Mouse (Mus musculus) MEL (cell line): ENCODE measurements around the gene Ldlrad2. TPM values are rescaled to one million over a fixed set of nuclear protein-coding genes. Genes with fewer than 3 reads are reported as not detected.

Source experiments
- DNase-seq: peaks from one replicate; pipeline ENCODE4 v3.0.0; 2011; ENCODE audit warnings: low read depth, low spot score
- H3K27ac ChIP-seq: 2 replicates; pipeline ENCODE4 v1.5.1; 2012; ENCODE audit warnings: low read depth, mild to moderate bottlenecking, control low read depth, low read length, moderate library complexity; ENCODE audit not compliant: control insufficient read depth
- H3K27me3 ChIP-seq, 2 experiments: fragments of 150-350 bp in 1 of 2; sonication (generic) in 1 of 2; 2 replicates each; pipeline ENCODE4 v1.6.1; 2012; ENCODE audit warnings: low read length in 2 of 2, mild to moderate bottlenecking in 2 of 2, improper control_type of control experiment in 1 of 2, moderate library complexity in 1 of 2; ENCODE audit not compliant: insufficient read depth in 2 of 2, control insufficient read depth in 1 of 2
- H3K36me3 ChIP-seq, 2 experiments: 2 replicates each; pipeline ENCODE4 v1.6.1; 2012 to 2014; ENCODE audit warnings: low read length in 2 of 2, improper control_type of control experiment in 1 of 2, inconsistent platforms in 1 of 2, mild to moderate bottlenecking in 1 of 2; ENCODE audit not compliant: insufficient read depth in 2 of 2, control insufficient read depth in 1 of 2
- H3K4me1 ChIP-seq, 2 experiments: fragments of 150-350 bp in 1 of 2; sonication (generic) in 1 of 2; 2 replicates each; pipeline ENCODE4 v1.6.1; 2012; ENCODE audit warnings: low read length in 2 of 2, improper control_type of control experiment in 1 of 2, mild to moderate bottlenecking in 1 of 2; ENCODE audit not compliant: insufficient read depth in 2 of 2, control insufficient read depth in 1 of 2
- H3K4me3 ChIP-seq, 2 experiments: fragments of 150-350 bp in 1 of 2; sonication (generic) in 1 of 2; 2 replicates each; pipeline ENCODE4 v1.5.1; 2012; ENCODE audit warnings: low read depth in 2 of 2, low read length in 2 of 2, mild to moderate bottlenecking in 2 of 2, moderate library complexity in 2 of 2, control low read depth in 1 of 2, improper control_type of control experiment in 1 of 2; ENCODE audit not compliant: control insufficient read depth in 1 of 2, insufficient read depth in 1 of 2
- H3K79me2 ChIP-seq: 2 replicates; pipeline ENCODE4 v1.6.1; 2012; ENCODE audit warnings: mild to moderate bottlenecking, low read length, moderate library complexity; ENCODE audit not compliant: control insufficient read depth, poor library complexity, insufficient read depth
- H3K9ac ChIP-seq: 2 replicates; pipeline ENCODE4 v1.6.1; 2012; ENCODE audit warnings: low read depth, mild to moderate bottlenecking, control low read depth, low read length, moderate library complexity; ENCODE audit not compliant: control insufficient read depth, poor library complexity, severe bottlenecking
- H3K9me3 ChIP-seq: fragments of 150-350 bp; sonication (generic); replicated peaks from 2 replicates; pipeline ENCODE4 v1.6.1; 2012; ENCODE audit warnings: mild to moderate bottlenecking, low read length, improper control_type of control experiment, moderate library complexity; ENCODE audit not compliant: insufficient read depth
- BHLHE40 ChIP-seq: IDR thresholded peaks from 2 replicates; pipeline ENCODE4 v1.6.1; 2012; ENCODE audit warnings: low read depth, mild to moderate bottlenecking, inconsistent platforms, low read length, improper control_type of control experiment, borderline replicate concordance
- CHD2 ChIP-seq: IDR thresholded peaks from 2 replicates; pipeline ENCODE4 v1.6.1; 2011; ENCODE audit warnings: low read length, improper control_type of control experiment
- CTCF ChIP-seq, 3 experiments: IDR thresholded peaks in 2 of 3; conservative IDR thresholded peaks in 1 of 3; 2 replicates each; pipeline ENCODE4 v1.5.1; 2011 to 2012; ENCODE audit warnings: low read length in 3 of 3, low read depth in 2 of 3, mild to moderate bottlenecking in 2 of 3, improper control_type of control experiment in 1 of 3, inconsistent platforms in 1 of 3, mixed read lengths in 1 of 3, moderate library complexity in 1 of 3; ENCODE audit not compliant: control insufficient read depth in 1 of 3, insufficient read depth in 1 of 3, poor library complexity in 1 of 3, severe bottlenecking in 1 of 3
- EP300 ChIP-seq, 2 experiments: IDR thresholded peaks; 2 replicates each; pipeline ENCODE4 v1.6.1; 2011; ENCODE audit warnings: improper control_type of control experiment in 2 of 2, low read length in 2 of 2, low read depth in 1 of 2, mild to moderate bottlenecking in 1 of 2
- ETS1 ChIP-seq: IDR thresholded peaks from 2 replicates; pipeline ENCODE4 v1.6.1; 2012; ENCODE audit warnings: low read depth, mild to moderate bottlenecking, inconsistent platforms, low read length, improper control_type of control experiment, moderate library complexity
- GABPA ChIP-seq: IDR thresholded peaks from 2 replicates; pipeline ENCODE4 v1.6.1; 2012; ENCODE audit warnings: low read depth, mild to moderate bottlenecking, inconsistent platforms, low read length, improper control_type of control experiment, moderate library complexity
- GATA1 ChIP-seq: IDR thresholded peaks from 2 replicates; pipeline ENCODE4 v1.6.1; 2011; ENCODE audit warnings: low read depth, low read length, improper control_type of control experiment
- MAFK ChIP-seq: IDR thresholded peaks from 2 replicates; pipeline ENCODE4 v1.6.1; 2011; ENCODE audit warnings: low read depth, mild to moderate bottlenecking, low read length, improper control_type of control experiment, borderline replicate concordance
- MEF2A ChIP-seq: IDR thresholded peaks from 2 replicates; pipeline ENCODE4 v1.6.1; 2014; ENCODE audit warnings: low read depth, mild to moderate bottlenecking, inconsistent platforms, low read length, improper control_type of control experiment; ENCODE audit not compliant: poor library complexity, insufficient replicate concordance, severe bottlenecking; ENCODE audit errors: extremely low read depth
- MYB ChIP-seq: IDR thresholded peaks from 2 replicates; pipeline ENCODE4 v1.6.1; 2011; ENCODE audit warnings: mild to moderate bottlenecking, low read depth, low read length, improper control_type of control experiment
- POLR2A ChIP-seq, 2 experiments: IDR thresholded peaks; 2 replicates each; pipeline ENCODE4 v1.6.1; 2011 to 2012; ENCODE audit warnings: low read length in 2 of 2, mild to moderate bottlenecking in 2 of 2, control low read depth in 1 of 2, improper control_type of control experiment in 1 of 2, low read depth in 1 of 2, moderate library complexity in 1 of 2; ENCODE audit not compliant: control insufficient read depth in 1 of 2, insufficient read depth in 1 of 2, poor library complexity in 1 of 2
- POLR2AphosphoS5 ChIP-seq: IDR thresholded peaks from 2 replicates; pipeline ENCODE4 v1.6.1; 2012; ENCODE audit warnings: low read depth, borderline replicate concordance, mild to moderate bottlenecking, inconsistent platforms, low read length, moderate library complexity, mixed read lengths
- RAD21 ChIP-seq: IDR thresholded peaks from 2 replicates; pipeline ENCODE4 v1.6.1; 2011; ENCODE audit warnings: mild to moderate bottlenecking, low read depth, low read length, improper control_type of control experiment
- RCOR1 ChIP-seq: IDR thresholded peaks from 2 replicates; pipeline ENCODE4 v1.6.1; 2012; ENCODE audit warnings: low read depth, mild to moderate bottlenecking, inconsistent platforms, low read length, improper control_type of control experiment
- SMC3 ChIP-seq: IDR thresholded peaks from 2 replicates; pipeline ENCODE4 v1.6.1; 2011; ENCODE audit warnings: low read depth, low read length, improper control_type of control experiment
- TAL1 ChIP-seq: IDR thresholded peaks from 2 replicates; pipeline ENCODE4 v1.6.1; 2012; ENCODE audit warnings: mild to moderate bottlenecking, inconsistent platforms, low read length, moderate library complexity, mixed read lengths
- TBP ChIP-seq: IDR thresholded peaks from 2 replicates; pipeline ENCODE4 v1.8.0; 2011; ENCODE audit warnings: low read depth, low read length, improper control_type of control experiment
- TCF12 ChIP-seq: IDR thresholded peaks from 2 replicates; pipeline ENCODE4 v1.6.1; 2014; ENCODE audit warnings: low read depth, mild to moderate bottlenecking, inconsistent platforms, low read length, improper control_type of control experiment, moderate library complexity
- UBTF ChIP-seq: IDR thresholded peaks from 2 replicates; pipeline ENCODE4 v1.6.1; 2012; ENCODE audit warnings: low read depth, mild to moderate bottlenecking, inconsistent platforms, low read length, improper control_type of control experiment, moderate library complexity, borderline replicate concordance; ENCODE audit not compliant: insufficient read depth
- ZNF384 ChIP-seq: IDR thresholded peaks from 2 replicates; pipeline ENCODE4 v1.6.1; 2012; ENCODE audit warnings: low read depth, mild to moderate bottlenecking, inconsistent platforms, low read length, improper control_type of control experiment
- polyA plus RNA-seq, 2 experiments: library from polyadenylated mRNA; stranded (reverse) in 1 of 2; unstranded in 1 of 2; fragments of >175 nt in 1 of 2; fragments of >200 nt in 1 of 2; gene quantifications; 2 replicates each; pipeline versions ENCODE4 v1.2.1 to v1.2.4; 2012; ENCODE audit warnings: low replicate concordance in 2 of 2, low read depth in 1 of 2; ENCODE audit not compliant: insufficient read length in 2 of 2, insufficient read depth in 1 of 2, missing spikeins in 1 of 2
- total RNA-seq: library from RNA; depleted of rRNA; stranded (reverse); fragments of 300-350 nt; gene quantifications from 2 replicates; pipeline ENCODE4 v1.2.3, GENCODE M21; 2012

The Ldlrad2 gene
- total and polyA plus RNA-seq, 3 experiments: not detected

GRCm38 (mm10) chr4:137593601-137594495 lies 19.5 kb upstream of the Ldlrad2 start, which contains the start of gene Usp48 (continued):
- TF ChIP-seq SMC3: no peak
- TF ChIP-seq CTCF (IDR thresholded peaks at IDR 0.05 in 2 of 3, conservative IDR thresholded peaks at IDR 0.05 in 1 of 3; ENCODE audit: control insufficient read depth in 1 of 3, insufficient read depth in 1 of 3, low read depth in 2 of 3, low read length in 3 of 3, poor library complexity in 1 of 3, severe bottlenecking in 1 of 3): no peak
- no peak for TF ChIP-seq RAD21
- no peak for TF ChIP-seq RCOR1
- TF ChIP-seq TBP: peak; percentile 64; the same call in 1 of the 2 replicates
- TF ChIP-seq POLR2A (IDR thresholded peaks at IDR 0.05; ENCODE audit: control insufficient read depth in 1 of 2, insufficient read depth in 1 of 2, low read depth in 1 of 2, low read length in 2 of 2, poor library complexity in 1 of 2): peak; percentile 62 to 94
- no peak for TF ChIP-seq MAFK
- TF ChIP-seq GATA1: no peak
- peak; percentile 61; the same call in 1 of the 2 replicates for TF ChIP-seq TCF12
- TF ChIP-seq MEF2A: no peak
- no peak for TF ChIP-seq ETS1
- TF ChIP-seq UBTF: no peak
- TF ChIP-seq POLR2AphosphoS5: peak; percentile 86; the same call in 1 of the 2 replicates
- no peak for TF ChIP-seq EP300 (IDR thresholded peaks at IDR 0.05; ENCODE audit: low read depth in 1 of 2, low read length in 2 of 2)
- no peak for TF ChIP-seq BHLHE40
- TF ChIP-seq ZNF384: no peak

GRCm38 (mm10) chr4:137590961-137591360 lies 16.6 kb upstream of the Ldlrad2 start:
- no peak overlapping the region for H3K27ac ChIP-seq
- H3K9me3 ChIP-seq: no peaks in the 10 kb centered on the region
- H3K4me1 ChIP-seq: peaks cover 4 to 6% of the 10 kb centered on the region in 2 experiments; a peak in 3 of 4 replicates
- peaks cover 20% of the 10 kb centered on the region for H3K79me2 ChIP-seq
- H3K4me3 ChIP-seq: no peak overlapping the region
- peaks cover 2 to 5% of the 10 kb centered on the region in 2 experiments; a peak in 3 of 4 replicates for H3K27me3 ChIP-seq
- no peak for TF ChIP-seq POLR2A (IDR thresholded peaks at IDR 0.05; ENCODE audit: control insufficient read depth in 1 of 2, insufficient read depth in 1 of 2, low read depth in 1 of 2, low read length in 2 of 2, poor library complexity in 1 of 2)
- TF ChIP-seq EP300 (IDR thresholded peaks at IDR 0.05; ENCODE audit: low read depth in 1 of 2, low read length in 2 of 2): no peak
- no peak for TF ChIP-seq MYB
- TF ChIP-seq TCF12: no peak
- no peak for TF ChIP-seq CHD2
- no peak for TF ChIP-seq SMC3
- no peak for TF ChIP-seq GABPA
- no peak for TF ChIP-seq POLR2AphosphoS5
- TF ChIP-seq TAL1: no peak
- peaks cover 0 to 7% of the 10 kb centered on the region in 2 experiments; a peak in 2 of 4 replicates for H3K36me3 ChIP-seq
- no peak overlapping the region for H3K9ac ChIP-seq
- DNase-seq: no peak
